Mouse (Mus musculus): ENCODE results near the gene Oma1.

DNA sequence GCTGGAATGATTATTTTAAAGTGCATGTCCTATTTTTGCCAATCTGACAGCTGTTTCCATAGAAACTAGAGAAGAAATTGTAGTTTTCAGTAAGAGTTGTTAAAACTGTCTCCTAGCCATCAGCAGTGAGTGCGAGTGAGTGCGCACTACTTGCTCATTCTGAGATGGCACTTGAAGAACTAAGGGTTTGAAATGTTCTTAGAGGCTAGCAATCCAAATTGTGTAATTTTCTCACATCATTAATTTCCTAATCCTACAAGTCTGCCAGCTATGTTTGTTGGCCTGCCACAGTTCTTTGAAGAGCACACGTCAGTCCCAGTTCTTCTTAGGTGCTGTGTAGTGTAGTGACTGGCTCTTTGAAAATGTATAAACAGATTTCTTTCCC lies 906 bp downstream of the Oma1 start:
- TF ChIP-seq MAX (IDR thresholded peaks at IDR 0.05; ENCODE audit: low read depth) = no peak
- no peak for TF ChIP-seq CEBPB (IDR thresholded peaks at IDR 0.05; ENCODE audit: insufficient read depth, poor library complexity, severe bottlenecking)
- no peak for TF ChIP-seq USF1 (IDR thresholded peaks at IDR 0.05; ENCODE audit: low read depth)

All from myocyte (in vitro differentiated cells).